Mouse (Mus musculus) gastrocnemius, postnatal 14 days (tissue): ENCODE measurements at regions not wholly inside any gene's neighbourhood (a gene's known extent, or its start where the extent isn't known, plus 50 kb on each side); places are given as distances from the start of the nearest gene placed in this dataset.
A peak's percentile ranks its signal among the peaks of the same experiment; 100 is the strongest.

ENCODE experiments used
- DNase-seq: peaks from one replicate; pipeline ENCODE4 v3.0.0; 2021; ENCODE audit warnings: mixed read lengths
- intact Hi-C: fragments of 180-260 bp; cut with DNase I; formaldehyde crosslinking; loops from one replicate; pipeline ENCODE4 v1.15.1; 2025; ENCODE audit warnings: low total_unique reads

DNA sequence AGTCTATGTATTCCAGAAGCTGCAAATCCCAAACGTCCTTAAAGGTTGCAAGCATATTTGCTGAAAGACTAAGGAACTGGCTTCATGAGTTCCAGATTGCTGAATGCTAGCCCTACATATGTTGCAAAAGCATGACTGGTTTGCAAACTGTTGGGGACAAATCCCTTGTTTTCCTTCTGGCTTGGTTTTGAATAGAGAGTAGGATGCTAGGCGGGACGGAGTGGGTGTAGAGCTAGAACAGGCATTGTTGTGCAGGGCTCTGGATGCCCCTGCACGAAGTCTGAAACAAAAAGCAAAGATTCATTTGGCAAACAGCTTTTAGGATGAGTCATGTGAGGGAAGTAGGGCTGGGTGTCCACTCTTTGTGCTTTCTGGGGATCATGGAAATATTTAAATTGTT lies 500.9 kb upstream of the Cnksr2 start:
- intact Hi-C loops: no loop called here
- no peak for DNase-seq

- no peak for DNase-seq
- intact Hi-C loops: no loop called here
Observed at GRCm38 (mm10) chrX:158577856-158578255, 534.8 kb upstream of the Cnksr2 start.

- intact Hi-C loops: no loop called here
- DNase-seq: no peak
Observed at GRCm38 (mm10) chrX:158613136-158613535, 570.0 kb upstream of the Cnksr2 start.

- intact Hi-C loops: no loop called here
- no peak for DNase-seq
Observed at GRCm38 (mm10) chrX:158613607-158614006, 570.5 kb upstream of the Cnksr2 start.

DNA sequence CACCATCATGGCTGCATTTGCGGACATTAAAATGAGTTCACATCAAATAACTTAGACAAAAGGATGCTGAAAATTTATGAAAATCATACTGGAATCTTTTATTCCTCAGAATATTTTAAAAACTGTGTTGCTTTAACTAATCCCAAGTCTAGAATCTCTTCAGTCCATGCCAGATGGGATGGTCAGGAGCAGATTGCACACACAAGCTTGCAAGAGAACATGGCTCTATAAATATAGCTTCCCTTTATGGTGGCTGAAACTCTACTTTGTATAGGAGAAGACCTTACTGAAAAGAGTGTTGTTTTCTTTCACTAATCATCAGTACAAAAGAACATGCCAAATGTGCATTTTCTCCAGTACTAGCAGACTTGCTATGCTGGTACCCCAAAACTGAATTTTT lies 570.9 kb upstream of the Cnksr2 start:
- no peak for DNase-seq
- intact Hi-C loops: no loop called here

DNA sequence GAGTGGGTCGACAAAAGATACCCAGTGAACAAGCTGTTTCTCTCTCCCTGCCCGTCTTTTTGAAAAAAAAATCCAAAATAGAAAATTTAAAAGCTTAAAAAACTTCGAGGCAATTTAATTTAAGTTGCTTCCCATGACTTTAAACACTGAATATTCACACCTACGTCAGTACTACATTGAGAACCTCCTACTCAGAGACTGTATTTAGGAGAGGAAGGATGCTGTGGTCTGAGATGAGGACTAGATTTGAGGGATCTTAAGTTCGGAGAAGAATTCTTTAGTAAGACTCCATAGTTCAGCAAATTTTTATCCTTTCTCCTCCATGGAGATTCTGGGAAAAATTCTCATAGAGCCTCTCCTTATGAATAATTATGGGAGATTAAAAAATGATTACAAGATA lies 571.4 kb upstream of the Cnksr2 start:
- DNase-seq: no peak
- intact Hi-C loops: no loop called here

- intact Hi-C loops: no loop called here
- no peak for DNase-seq
Observed at GRCm38 (mm10) chrX:158615096-158615495, 572.0 kb upstream of the Cnksr2 start.

GRCm38 (mm10) chrX:158627390-158627789 lies 582.7 kb upstream of the Rps6ka3 start:
- DNase-seq: no peak

DNA sequence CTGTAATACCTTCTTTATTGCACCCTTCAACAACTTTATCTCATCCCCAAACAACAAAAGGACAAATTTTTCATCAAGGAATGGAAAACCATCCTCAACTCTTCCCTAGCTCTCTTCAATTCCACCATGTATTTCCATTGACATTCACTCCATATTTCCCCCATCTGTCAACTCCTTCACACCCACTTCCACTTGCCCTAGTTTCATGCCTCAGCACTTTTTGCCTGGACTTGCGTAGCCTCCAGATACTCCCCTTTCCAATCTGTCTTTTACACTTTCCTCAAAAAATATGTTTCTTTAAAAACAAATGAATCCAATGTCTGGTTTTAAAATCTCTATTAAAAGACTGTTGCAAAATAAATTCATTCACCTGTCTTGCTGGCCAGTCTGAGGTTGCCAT lies 577.7 kb upstream of the Rps6ka3 start:
- no peak for DNase-seq
- intact Hi-C loops: no loop called here

More at GRCm38 (mm10) chrX:158627390-158627789, 582.7 kb upstream of the Rps6ka3 start:
- intact Hi-C loops: no loop called here

DNA sequence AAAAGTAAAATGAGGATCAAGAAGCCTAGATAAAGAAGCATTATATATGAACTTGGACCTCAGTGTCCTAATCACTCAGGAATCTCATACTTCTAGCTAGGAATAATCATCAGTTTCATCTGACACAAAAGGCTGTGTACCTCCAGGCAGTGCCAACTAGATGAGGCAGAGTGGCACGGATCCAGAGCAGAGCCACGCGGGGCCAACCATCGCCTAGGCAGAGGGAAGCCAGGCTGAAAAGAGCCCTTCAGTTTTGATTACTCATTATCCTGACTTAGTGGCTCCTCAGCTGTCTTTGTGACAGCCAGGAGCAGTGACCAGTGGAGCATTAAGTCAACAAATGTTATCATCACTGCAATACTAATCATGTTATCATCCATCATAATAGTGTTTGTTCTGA lies 557.9 kb upstream of the Rps6ka3 start:
- DNase-seq: no peak
- intact Hi-C loops: no loop called here

DNA sequence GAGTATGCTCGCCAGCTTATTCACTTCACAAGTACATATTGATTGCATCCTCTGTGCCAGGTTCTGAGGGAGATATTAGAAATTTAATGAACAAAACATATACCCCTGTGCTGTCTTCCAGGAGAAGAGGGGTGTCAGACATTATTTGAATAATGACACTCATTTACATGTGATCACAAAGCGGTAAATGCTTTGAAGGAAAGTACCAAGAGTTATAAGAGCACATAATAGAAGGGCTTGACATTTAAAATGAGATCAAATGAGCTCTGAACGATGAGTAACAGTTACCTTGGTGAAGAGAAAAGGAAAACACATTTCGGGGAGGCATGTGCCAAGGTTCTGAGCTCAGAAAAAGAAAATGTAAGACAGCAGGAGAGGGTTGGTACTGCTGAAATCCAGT lies 553.9 kb upstream of the Rps6ka3 start:
- no peak for DNase-seq

GRCm38 (mm10) chrX:158694191-158694590 lies 515.9 kb upstream of the Rps6ka3 start:
- no peak for DNase-seq
- intact Hi-C loops: no loop called here

More for the DNA sequence above, 553.9 kb upstream of the Rps6ka3 start:
- intact Hi-C loops: no loop called here

GRCm38 (mm10) chrX:158703411-158703810 lies 506.7 kb upstream of the Rps6ka3 start:
- DNase-seq: peak; percentile 13

GRCm38 (mm10) chrX:158709811-158710210 lies 500.3 kb upstream of the Rps6ka3 start:
- no peak for DNase-seq
- intact Hi-C loops: no loop called here

More at GRCm38 (mm10) chrX:158703411-158703810, 506.7 kb upstream of the Rps6ka3 start:
- intact Hi-C loops: no loop called here

DNA sequence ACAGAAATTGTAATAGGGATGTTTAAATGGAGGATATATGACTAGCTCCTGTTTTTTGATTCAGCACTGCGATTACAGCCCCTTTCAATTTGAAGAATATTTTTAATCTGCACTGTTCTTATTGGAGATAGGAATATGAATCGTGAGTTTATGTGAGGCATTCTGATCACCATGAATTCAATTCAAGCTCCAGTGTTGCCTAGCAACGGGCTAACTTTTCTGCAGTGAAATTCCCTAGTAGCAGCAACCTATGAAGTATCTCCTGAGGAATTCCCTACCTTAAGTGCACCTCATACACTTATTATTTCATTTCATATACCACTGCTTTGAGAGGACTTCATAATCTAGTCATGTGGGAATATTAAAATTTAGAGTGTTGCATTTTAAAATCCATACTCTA lies 465.4 kb upstream of the Rps6ka3 start:
- no peak for DNase-seq

GRCm38 (mm10) chrX:158745766-158746541 lies 464.2 kb upstream of the Rps6ka3 start:
- DNase-seq: no peak
- intact Hi-C loops: no loop called here

More for the DNA sequence above, 465.4 kb upstream of the Rps6ka3 start:
- intact Hi-C loops: no loop called here
